Mouse (Mus musculus) MEL (cell line): Measurements from ENCODE around the gene Rnf10. TPM values are rescaled to one million over a fixed set of nuclear protein-coding genes. Genes with fewer than 3 reads are reported as not detected.
A peak's percentile ranks its signal among the peaks of the same experiment; 100 is the strongest.

Source experiments
- DNase-seq: peaks from one replicate; pipeline ENCODE4 v3.0.0; 2011; ENCODE audit warnings: low read depth, low spot score
- H3K27ac ChIP-seq: 2 replicates; pipeline ENCODE4 v1.5.1; 2012; ENCODE audit warnings: low read depth, mild to moderate bottlenecking, control low read depth, low read length, moderate library complexity; ENCODE audit not compliant: control insufficient read depth
- H3K27me3 ChIP-seq, 2 experiments: fragments of 150-350 bp in 1 of 2; sonication (generic) in 1 of 2; 2 replicates each; pipeline ENCODE4 v1.6.1; 2012; ENCODE audit warnings: low read length in 2 of 2, mild to moderate bottlenecking in 2 of 2, improper control_type of control experiment in 1 of 2, moderate library complexity in 1 of 2; ENCODE audit not compliant: insufficient read depth in 2 of 2, control insufficient read depth in 1 of 2
- H3K36me3 ChIP-seq, 2 experiments: 2 replicates each; pipeline ENCODE4 v1.6.1; 2012 to 2014; ENCODE audit warnings: low read length in 2 of 2, improper control_type of control experiment in 1 of 2, inconsistent platforms in 1 of 2, mild to moderate bottlenecking in 1 of 2; ENCODE audit not compliant: insufficient read depth in 2 of 2, control insufficient read depth in 1 of 2
- H3K4me1 ChIP-seq, 2 experiments: fragments of 150-350 bp in 1 of 2; sonication (generic) in 1 of 2; 2 replicates each; pipeline ENCODE4 v1.6.1; 2012; ENCODE audit warnings: low read length in 2 of 2, improper control_type of control experiment in 1 of 2, mild to moderate bottlenecking in 1 of 2; ENCODE audit not compliant: insufficient read depth in 2 of 2, control insufficient read depth in 1 of 2
- H3K4me3 ChIP-seq, 2 experiments: fragments of 150-350 bp in 1 of 2; sonication (generic) in 1 of 2; 2 replicates each; pipeline ENCODE4 v1.5.1; 2012; ENCODE audit warnings: low read depth in 2 of 2, low read length in 2 of 2, mild to moderate bottlenecking in 2 of 2, moderate library complexity in 2 of 2, control low read depth in 1 of 2, improper control_type of control experiment in 1 of 2; ENCODE audit not compliant: control insufficient read depth in 1 of 2, insufficient read depth in 1 of 2
- H3K79me2 ChIP-seq: 2 replicates; pipeline ENCODE4 v1.6.1; 2012; ENCODE audit warnings: mild to moderate bottlenecking, low read length, moderate library complexity; ENCODE audit not compliant: control insufficient read depth, poor library complexity, insufficient read depth
- H3K9ac ChIP-seq: 2 replicates; pipeline ENCODE4 v1.6.1; 2012; ENCODE audit warnings: low read depth, mild to moderate bottlenecking, control low read depth, low read length, moderate library complexity; ENCODE audit not compliant: control insufficient read depth, poor library complexity, severe bottlenecking
- H3K9me3 ChIP-seq: fragments of 150-350 bp; sonication (generic); replicated peaks from 2 replicates; pipeline ENCODE4 v1.6.1; 2012; ENCODE audit warnings: mild to moderate bottlenecking, low read length, improper control_type of control experiment, moderate library complexity; ENCODE audit not compliant: insufficient read depth
- CTCF ChIP-seq, 3 experiments: IDR thresholded peaks in 2 of 3; conservative IDR thresholded peaks in 1 of 3; 2 replicates each; pipeline ENCODE4 v1.5.1; 2011 to 2012; ENCODE audit warnings: low read length in 3 of 3, low read depth in 2 of 3, mild to moderate bottlenecking in 2 of 3, improper control_type of control experiment in 1 of 3, inconsistent platforms in 1 of 3, mixed read lengths in 1 of 3, moderate library complexity in 1 of 3; ENCODE audit not compliant: control insufficient read depth in 1 of 3, insufficient read depth in 1 of 3, poor library complexity in 1 of 3, severe bottlenecking in 1 of 3
- E2F4 ChIP-seq: IDR thresholded peaks from 2 replicates; pipeline ENCODE4 v1.6.1; 2011; ENCODE audit warnings: low read depth, low read length, improper control_type of control experiment, borderline replicate concordance
- EP300 ChIP-seq, 2 experiments: IDR thresholded peaks; 2 replicates each; pipeline ENCODE4 v1.6.1; 2011; ENCODE audit warnings: improper control_type of control experiment in 2 of 2, low read length in 2 of 2, low read depth in 1 of 2, mild to moderate bottlenecking in 1 of 2
- ETS1 ChIP-seq: IDR thresholded peaks from 2 replicates; pipeline ENCODE4 v1.6.1; 2012; ENCODE audit warnings: low read depth, mild to moderate bottlenecking, inconsistent platforms, low read length, improper control_type of control experiment, moderate library complexity
- GABPA ChIP-seq: IDR thresholded peaks from 2 replicates; pipeline ENCODE4 v1.6.1; 2012; ENCODE audit warnings: low read depth, mild to moderate bottlenecking, inconsistent platforms, low read length, improper control_type of control experiment, moderate library complexity
- GATA1 ChIP-seq: IDR thresholded peaks from 2 replicates; pipeline ENCODE4 v1.6.1; 2011; ENCODE audit warnings: low read depth, low read length, improper control_type of control experiment
- JUND ChIP-seq: IDR thresholded peaks from 2 replicates; pipeline ENCODE4 v1.6.1; 2011; ENCODE audit warnings: low read depth, mild to moderate bottlenecking, improper control_type of control experiment, low read length
- KAT2A ChIP-seq: conservative IDR thresholded peaks from 2 replicates; pipeline ENCODE4 v1.6.1; 2012; ENCODE audit warnings: low read depth, low read length, improper control_type of control experiment, inconsistent platforms
- MAFK ChIP-seq: IDR thresholded peaks from 2 replicates; pipeline ENCODE4 v1.6.1; 2011; ENCODE audit warnings: low read depth, mild to moderate bottlenecking, low read length, improper control_type of control experiment, borderline replicate concordance
- MAZ ChIP-seq: IDR thresholded peaks from 2 replicates; pipeline ENCODE4 v1.6.1; 2012; ENCODE audit warnings: low read depth, mild to moderate bottlenecking, inconsistent platforms, low read length, improper control_type of control experiment
- MEF2A ChIP-seq: IDR thresholded peaks from 2 replicates; pipeline ENCODE4 v1.6.1; 2014; ENCODE audit warnings: low read depth, mild to moderate bottlenecking, inconsistent platforms, low read length, improper control_type of control experiment; ENCODE audit not compliant: poor library complexity, insufficient replicate concordance, severe bottlenecking; ENCODE audit errors: extremely low read depth
- MYB ChIP-seq: IDR thresholded peaks from 2 replicates; pipeline ENCODE4 v1.6.1; 2011; ENCODE audit warnings: mild to moderate bottlenecking, low read depth, low read length, improper control_type of control experiment
- MYC ChIP-seq: IDR thresholded peaks from 2 replicates; pipeline ENCODE4 v1.6.1; 2011; ENCODE audit warnings: low read depth, mild to moderate bottlenecking, low read length, improper control_type of control experiment, moderate library complexity
- NRF1 ChIP-seq: IDR thresholded peaks from 2 replicates; pipeline ENCODE4 v1.6.1; 2014; ENCODE audit warnings: low read depth, mild to moderate bottlenecking, inconsistent platforms, low read length, improper control_type of control experiment, moderate library complexity; ENCODE audit not compliant: poor library complexity, insufficient read depth, severe bottlenecking
- POLR2A ChIP-seq, 2 experiments: IDR thresholded peaks; 2 replicates each; pipeline ENCODE4 v1.6.1; 2011 to 2012; ENCODE audit warnings: low read length in 2 of 2, mild to moderate bottlenecking in 2 of 2, control low read depth in 1 of 2, improper control_type of control experiment in 1 of 2, low read depth in 1 of 2, moderate library complexity in 1 of 2; ENCODE audit not compliant: control insufficient read depth in 1 of 2, insufficient read depth in 1 of 2, poor library complexity in 1 of 2
- POLR2AphosphoS2 ChIP-seq: IDR thresholded peaks from 2 replicates; pipeline ENCODE4 v1.6.1; 2011; ENCODE audit warnings: low read length, improper control_type of control experiment
- RAD21 ChIP-seq: IDR thresholded peaks from 2 replicates; pipeline ENCODE4 v1.6.1; 2011; ENCODE audit warnings: mild to moderate bottlenecking, low read depth, low read length, improper control_type of control experiment
- SMC3 ChIP-seq: IDR thresholded peaks from 2 replicates; pipeline ENCODE4 v1.6.1; 2011; ENCODE audit warnings: low read depth, low read length, improper control_type of control experiment
- TAL1 ChIP-seq: IDR thresholded peaks from 2 replicates; pipeline ENCODE4 v1.6.1; 2012; ENCODE audit warnings: mild to moderate bottlenecking, inconsistent platforms, low read length, moderate library complexity, mixed read lengths
- TBP ChIP-seq: IDR thresholded peaks from 2 replicates; pipeline ENCODE4 v1.8.0; 2011; ENCODE audit warnings: low read depth, low read length, improper control_type of control experiment
- TCF12 ChIP-seq: IDR thresholded peaks from 2 replicates; pipeline ENCODE4 v1.6.1; 2014; ENCODE audit warnings: low read depth, mild to moderate bottlenecking, inconsistent platforms, low read length, improper control_type of control experiment, moderate library complexity
- UBTF ChIP-seq: IDR thresholded peaks from 2 replicates; pipeline ENCODE4 v1.6.1; 2012; ENCODE audit warnings: low read depth, mild to moderate bottlenecking, inconsistent platforms, low read length, improper control_type of control experiment, moderate library complexity, borderline replicate concordance; ENCODE audit not compliant: insufficient read depth
- USF1 ChIP-seq: IDR thresholded peaks from 2 replicates; pipeline ENCODE4 v1.6.1; 2014; ENCODE audit warnings: low read depth, mild to moderate bottlenecking, inconsistent platforms, low read length, improper control_type of control experiment, moderate library complexity
- ZC3H11A ChIP-seq: IDR thresholded peaks from 2 replicates; pipeline ENCODE4 v1.6.1; 2012; ENCODE audit warnings: low read depth, mild to moderate bottlenecking, inconsistent platforms, low read length, improper control_type of control experiment
- ZMIZ1 ChIP-seq: IDR thresholded peaks from 2 replicates; pipeline ENCODE4 v1.6.1; 2012; ENCODE audit warnings: low read depth, mild to moderate bottlenecking, inconsistent platforms, low read length, improper control_type of control experiment, moderate library complexity
- polyA plus RNA-seq, 2 experiments: library from polyadenylated mRNA; stranded (reverse) in 1 of 2; unstranded in 1 of 2; fragments of >175 nt in 1 of 2; fragments of >200 nt in 1 of 2; gene quantifications; 2 replicates each; pipeline versions ENCODE4 v1.2.1 to v1.2.4; 2012; ENCODE audit warnings: low replicate concordance in 2 of 2, low read depth in 1 of 2; ENCODE audit not compliant: insufficient read length in 2 of 2, insufficient read depth in 1 of 2, missing spikeins in 1 of 2
- total RNA-seq: library from RNA; depleted of rRNA; stranded (reverse); fragments of 300-350 nt; gene quantifications from 2 replicates; pipeline ENCODE4 v1.2.3, GENCODE M21; 2012

The Rnf10 gene
- total and polyA plus RNA-seq, 3 experiments = 44.4 to 254 (median 165) TPM

DNA sequence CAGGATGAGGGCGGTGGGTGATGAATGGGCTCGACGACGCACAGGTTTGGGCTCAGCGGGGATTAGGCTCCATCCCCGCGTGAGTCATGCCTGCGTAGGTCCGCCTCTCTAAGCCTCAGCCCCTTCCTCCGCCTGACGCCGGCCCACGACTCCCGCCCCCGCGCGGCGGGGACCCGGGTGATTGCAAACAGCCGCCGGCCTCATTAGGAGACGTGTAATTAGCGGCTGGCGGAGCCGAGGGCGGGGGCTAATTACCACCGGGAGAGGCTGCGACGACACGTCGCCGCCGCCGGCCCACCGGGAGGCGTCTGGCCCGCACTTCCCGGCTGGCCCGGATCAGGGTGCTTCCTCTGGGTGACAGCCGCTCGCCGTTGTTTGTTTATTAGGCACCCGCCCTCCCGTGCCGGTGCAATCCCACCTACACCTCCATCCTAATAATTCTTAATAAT, 37.4 kb downstream of the Rnf10 start:
- Histone ChIP-seq H3K27me3 (no peaks in the 10 kb centered on the region), H3K27ac (peak overlapping the region; percentile 58), H3K4me3 (peak overlapping the region; percentile 75 to 80), H3K9ac (peak overlapping the region; percentile 72), H3K4me1 (peaks cover 3 to 17% of the 10 kb centered on the region in 2 experiments; a peak in 2 of 4 replicates), H3K79me2 (peaks cover 9% of the 10 kb centered on the region), H3K9me3 (no peaks in the 10 kb centered on the region), H3K36me3 (peaks cover 0 to 13% of the 10 kb centered on the region in 2 experiments)
- peak; percentile 70 for DNase-seq
- TF ChIP-seq POLR2A (IDR thresholded peaks at IDR 0.05; ENCODE audit: control insufficient read depth in 1 of 2, insufficient read depth in 1 of 2, low read depth in 1 of 2, low read length in 2 of 2, poor library complexity in 1 of 2) = no peak
- 0 out of 2 replicates have a peak, but pooled peaks have one; percentile 21 for TF ChIP-seq TCF12
- 0 out of 2 replicates have a peak, but pooled peaks have one; percentile 46 for TF ChIP-seq UBTF
- no peak for TF ChIP-seq GABPA
- peak; percentile 21; the same call in 1 of the 2 replicates for TF ChIP-seq SMC3
- TF ChIP-seq GATA1 = no peak
- 0 out of 4 replicates have a peak, but pooled peaks of 1 of the 2 experiments have one; percentile 10 for TF ChIP-seq EP300 (IDR thresholded peaks at IDR 0.05; ENCODE audit: low read depth in 1 of 2, low read length in 2 of 2)

DNA sequence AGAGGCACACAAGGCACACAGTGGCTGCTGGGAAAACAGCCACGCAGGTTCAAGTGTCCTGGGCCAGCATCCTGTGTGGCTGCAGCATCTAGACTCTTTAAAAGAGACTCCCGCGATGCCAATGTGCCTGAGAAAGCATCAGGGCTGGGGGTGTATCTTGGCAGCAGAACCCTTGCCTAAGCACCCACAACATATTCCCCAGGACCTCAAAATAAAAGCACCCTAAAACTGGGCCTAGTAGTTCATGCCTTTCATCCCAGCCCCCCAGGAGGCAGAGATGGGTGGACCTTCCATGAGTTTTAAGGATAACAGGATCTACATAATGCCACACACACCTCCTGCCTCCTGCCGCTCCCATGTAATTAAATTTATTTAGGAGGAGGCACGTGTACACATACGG, 38.2 kb downstream of the Rnf10 start:
- peaks cover 9% of the 10 kb centered on the region for H3K79me2 ChIP-seq
- peaks cover 0 to 13% of the 10 kb centered on the region in 2 experiments; a peak in 3 of 4 replicates for H3K36me3 ChIP-seq
- H3K27ac ChIP-seq = no peak overlapping the region
- H3K9ac ChIP-seq = no peak overlapping the region; the same call in 1 of the 2 replicates
- no peak for DNase-seq
- no peak overlapping the region for H3K4me3 ChIP-seq
- H3K9me3 ChIP-seq = no peaks in the 10 kb centered on the region
- H3K4me1 ChIP-seq = peaks cover 3 to 17% of the 10 kb centered on the region in 2 experiments; a peak in 2 of 4 replicates
- no peak for TF ChIP-seq MYB
- TF ChIP-seq ZMIZ1 = no peak
- TF ChIP-seq E2F4 = no peak
- TF ChIP-seq MEF2A = no peak
- no peak for TF ChIP-seq TAL1
- TF ChIP-seq MAZ = no peak
- no peak for TF ChIP-seq ETS1
- no peak for TF ChIP-seq CTCF (IDR thresholded peaks at IDR 0.05 in 2 of 3, conservative IDR thresholded peaks at IDR 0.05 in 1 of 3; ENCODE audit: control insufficient read depth in 1 of 3, insufficient read depth in 1 of 3, low read depth in 2 of 3, low read length in 3 of 3, poor library complexity in 1 of 3, severe bottlenecking in 1 of 3)
- TF ChIP-seq RAD21 = no peak
- TF ChIP-seq MAFK = no peak
- no peak for TF ChIP-seq TBP
- no peak for TF ChIP-seq SMC3
- no peak for TF ChIP-seq USF1
- no peak for TF ChIP-seq POLR2A (IDR thresholded peaks at IDR 0.05; ENCODE audit: control insufficient read depth in 1 of 2, insufficient read depth in 1 of 2, low read depth in 1 of 2, low read length in 2 of 2, poor library complexity in 1 of 2)
- no peak for TF ChIP-seq MYC
- no peak for TF ChIP-seq NRF1
- no peak for TF ChIP-seq KAT2A
- no peak for TF ChIP-seq POLR2AphosphoS2
- TF ChIP-seq JUND = no peak
- no peak for TF ChIP-seq ZC3H11A
- TF ChIP-seq, all 39 proteins: peak for 0
- H3K27me3 ChIP-seq = no peaks in the 10 kb centered on the region
